Mouse (Mus musculus): ENCODE data around the gene Crtc1. TPM values are rescaled to one million over a fixed set of nuclear protein-coding genes. Genes with fewer than 3 reads are reported as not detected.

The Crtc1 gene
- total RNA-seq, 2 experiments from 2014 or later = 2.7 to 9.3 TPM

- ATAC-seq (replicated peaks; ENCODE audit: poor library complexity) = peak; percentile 62
Observed at GRCm38 (mm10) chr8:70426300-70426907, 13.0 kb downstream of the Crtc1 start.

- ATAC-seq (replicated peaks; ENCODE audit: poor library complexity) = peak; percentile 77
Observed at GRCm38 (mm10) chr8:70422722-70423121, 16.7 kb downstream of the Crtc1 start.

GRCm38 (mm10) chr8:70421349-70422104 lies 17.9 kb downstream of the Crtc1 start:
- ATAC-seq (replicated peaks; ENCODE audit: poor library complexity) = peak; percentile 40

GRCm38 (mm10) chr8:70419879-70420643 lies 19.3 kb downstream of the Crtc1 start:
- 0 out of 2 replicates have a peak, but pooled peaks have one; percentile 6 for ATAC-seq (replicated peaks; ENCODE audit: poor library complexity)

- no peak for ATAC-seq (replicated peaks; ENCODE audit: poor library complexity)
Observed at GRCm38 (mm10) chr8:70418954-70419353, 20.4 kb downstream of the Crtc1 start.

GRCm38 (mm10) chr8:70417914-70418313 lies 21.5 kb downstream of the Crtc1 start:
- no peak for ATAC-seq (replicated peaks; ENCODE audit: poor library complexity)

GRCm38 (mm10) chr8:70416941-70417340 lies 22.4 kb downstream of the Crtc1 start:
- no peak for ATAC-seq (replicated peaks; ENCODE audit: poor library complexity)

GRCm38 (mm10) chr8:70415540-70416451 lies 23.6 kb downstream of the Crtc1 start:
- peak; percentile 69 for ATAC-seq (replicated peaks; ENCODE audit: poor library complexity)

GRCm38 (mm10) chr8:70414310-70414946 lies 25.0 kb downstream of the Crtc1 start:
- ATAC-seq (replicated peaks; ENCODE audit: poor library complexity) = no peak

GRCm38 (mm10) chr8:70410281-70410680 lies 29.1 kb downstream of the Crtc1 start:
- no peak for ATAC-seq (replicated peaks; ENCODE audit: poor library complexity)

- ATAC-seq (replicated peaks; ENCODE audit: poor library complexity) = no peak
Observed at GRCm38 (mm10) chr8:70409455-70409871, 29.9 kb downstream of the Crtc1 start.

GRCm38 (mm10) chr8:70409019-70409418 lies 30.4 kb downstream of the Crtc1 start:
- ATAC-seq (replicated peaks; ENCODE audit: poor library complexity) = no peak

- ATAC-seq (replicated peaks; ENCODE audit: poor library complexity) = no peak
Observed at GRCm38 (mm10) chr8:70408301-70408700, 31.1 kb downstream of the Crtc1 start.

- no peak for ATAC-seq (replicated peaks; ENCODE audit: poor library complexity)
Observed at GRCm38 (mm10) chr8:70406427-70407069, 32.8 kb downstream of the Crtc1 start.

- ATAC-seq (replicated peaks; ENCODE audit: poor library complexity) = no peak
Observed at GRCm38 (mm10) chr8:70405189-70405588, 34.2 kb downstream of the Crtc1 start.

- no peak for ATAC-seq (replicated peaks; ENCODE audit: poor library complexity)
Observed at GRCm38 (mm10) chr8:70404212-70404611, 35.2 kb downstream of the Crtc1 start.

- ATAC-seq (replicated peaks; ENCODE audit: poor library complexity) = no peak
Observed at GRCm38 (mm10) chr8:70397611-70398563, 41.5 kb downstream of the Crtc1 start.

GRCm38 (mm10) chr8:70396184-70396583 lies 43.2 kb downstream of the Crtc1 start:
- no peak for ATAC-seq (replicated peaks; ENCODE audit: poor library complexity)
